Comparison of ENCODE assay signal across 8 mouse cellular contexts in genomic region chr16:27523527-27524121, GRCm38 (mm10).
DNase-seq lines count a peak whose midpoint lies in the region; ATAC-seq lines count a peak whose summit lies in the region.

No protein-coding gene starts in this region.

- H3K27ac ChIP-seq in lung, embryonic 15.5 days, result no peak overlapping the region
- H3K27ac ChIP-seq in neural tube, embryonic 14.5 days (ENCODE audit: low read depth, low read length), result peak overlapping the region; percentile 71

- no peaks in the 10 kb centered on the region for H3K4me1 ChIP-seq in lung, embryonic 15.5 days
- H3K4me1 ChIP-seq in neural tube, embryonic 14.5 days (ENCODE audit: control insufficient read depth, insufficient read depth, low read length), result peaks cover 4% of the 10 kb centered on the region; the same call in 1 of the 2 replicates

- no peaks in the 10 kb centered on the region for H3K27me3 ChIP-seq in lung, embryonic 15.5 days
- H3K27me3 ChIP-seq in neural tube, embryonic 14.5 days (ENCODE audit: control insufficient read depth, insufficient read depth, low read length), result no peaks in the 10 kb centered on the region

- H3K9me3 ChIP-seq in lung, embryonic 15.5 days, result no peaks in the 10 kb centered on the region
- no peaks in the 10 kb centered on the region for H3K9me3 ChIP-seq in neural tube, embryonic 14.5 days (ENCODE audit: control insufficient read depth, low read length)

- DNase-seq in lung, postnatal 36 days, result no peak
- peak; percentile 53 for DNase-seq in embryo, embryonic 11.5 days (ENCODE audit: low read depth, low spot score)
- DNase-seq in heart, postnatal 4 days, result peak; percentile 11
- DNase-seq in left cerebral cortex, adult 8-10 months (ENCODE audit: low spot score in 2 of 2), result peak; percentile 64 to 84
- DNase-seq in urinary bladder, postnatal 14 days (ENCODE audit: low spot score), result peak; percentile 33

- H3K36me3 ChIP-seq in lung, embryonic 15.5 days, result no peaks in the 10 kb centered on the region
- H3K36me3 ChIP-seq in neural tube, embryonic 14.5 days (ENCODE audit: control insufficient read depth, insufficient read depth, low read length), result no peaks in the 10 kb centered on the region

- 0 out of 2 replicates have a peak, but pooled peaks have one; percentile 27 for ATAC-seq in lung, embryonic 15.5 days (ENCODE audit: borderline replicate concordance, extremely low read depth, low FRiP score, low TSS enrichment)
- ATAC-seq in neural tube, embryonic 14.5 days (ENCODE audit: low read depth), result peak; percentile 97
- ATAC-seq in megakaryocyte-erythroid progenitor cell, adult 5-6 weeks (replicated peaks; ENCODE audit: low FRiP score, low TSS enrichment, poor library complexity, severe bottlenecking), result no peak

- no peak overlapping the region for H3K4me3 ChIP-seq in lung, embryonic 15.5 days
- no peak overlapping the region for H3K4me3 ChIP-seq in neural tube, embryonic 14.5 days (ENCODE audit: low read depth, low read length)

- H3K9ac ChIP-seq in lung, embryonic 15.5 days, result no peak overlapping the region
- H3K9ac ChIP-seq in neural tube, embryonic 14.5 days (replicated peaks; ENCODE audit: low read depth, low read length), result 0 out of 2 replicates have a peak overlapping the region, but pooled peaks have one; percentile 17

- H3K4me2 ChIP-seq in lung, embryonic 15.5 days, result 0 out of 2 replicates have a peak overlapping the region, but pooled peaks have one; percentile 16
- H3K4me2 ChIP-seq in neural tube, embryonic 14.5 days (ENCODE audit: low read depth, low read length), result peak overlapping the region; percentile 35; the same call in 1 of the 2 replicates

- WGBS in lung, embryonic 15.5 days, result 26% methylated on average over 8 of the region's 8 CpGs
- WGBS in neural tube, embryonic 14.5 days, result 6% methylated on average over 8 of the region's 8 CpGs
